Mouse (Mus musculus): ENCODE data around the gene Manba. TPM values are rescaled to one million over a fixed set of nuclear protein-coding genes. Genes with fewer than 3 reads are reported as not detected.

Manba gene
- total RNA-seq, 2 experiments from 2014 or later = 18.0 to 19.3 TPM

DNA sequence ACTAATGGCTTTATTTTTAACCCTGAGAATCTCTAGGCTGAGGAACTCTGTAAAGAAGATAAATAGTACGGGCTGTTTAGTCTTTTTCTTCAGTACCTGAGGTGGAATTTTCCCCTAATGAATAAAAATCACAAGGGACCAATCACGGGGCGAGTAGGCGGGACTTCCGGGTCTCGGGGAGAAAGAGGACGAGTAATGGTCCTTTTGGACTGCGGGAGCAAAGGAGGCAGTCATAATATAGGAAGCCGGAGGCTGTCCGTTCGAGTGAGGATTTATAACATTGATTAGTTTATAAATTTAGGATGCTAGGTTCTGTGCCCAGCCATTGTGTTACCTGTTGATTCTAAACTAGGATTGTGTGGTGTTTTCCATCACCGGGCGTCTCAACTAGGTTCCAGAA is 86.1 kb downstream of the Manba start:
- DNase-seq = no peak
- intact Hi-C loops (cut with DNase I) = no loop called here

DNA sequence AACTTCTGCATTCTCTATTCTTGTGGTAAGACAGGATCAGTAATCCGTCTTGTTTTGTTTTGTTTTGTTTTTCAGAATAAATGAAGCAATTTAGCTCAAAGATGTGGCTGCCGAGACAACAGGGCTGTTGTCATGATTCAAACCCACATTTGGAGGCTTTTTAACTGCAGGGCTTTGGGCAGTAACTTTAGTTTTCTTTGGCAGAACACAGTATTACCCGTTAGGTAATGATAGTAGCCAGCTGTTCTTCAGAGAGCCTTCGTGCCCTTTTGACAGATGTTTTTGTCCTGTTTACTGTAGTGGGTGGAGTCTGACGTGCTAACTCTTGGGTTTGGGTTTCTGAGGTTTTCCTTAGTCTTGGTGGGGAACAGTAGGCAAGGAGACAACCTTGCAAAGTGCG is 87.6 kb downstream of the Manba start:
- peak in 1 of 2 experiments; percentile 21 for DNase-seq

DNA sequence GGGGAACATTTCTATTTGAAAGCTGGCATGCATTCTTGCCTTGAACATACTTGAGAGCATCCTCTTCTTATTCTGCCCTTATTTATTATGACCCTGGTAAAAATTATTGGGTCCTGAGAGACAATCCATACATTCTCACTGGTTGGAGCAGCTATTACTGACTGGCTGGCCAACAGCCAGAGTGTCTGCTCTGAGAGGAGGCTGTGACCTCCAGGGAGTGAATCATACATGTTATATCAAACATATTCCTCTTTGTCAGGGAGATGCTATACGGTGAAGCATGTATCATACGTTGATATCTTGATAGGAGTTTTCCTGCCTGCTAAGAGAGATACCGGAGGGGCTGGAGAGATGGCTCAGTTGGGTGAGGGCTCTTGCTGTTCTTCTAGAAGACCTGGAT is 89.7 kb downstream of the Manba start:
- intact Hi-C loops (cut with DNase I) = no loop called here
- no peak for DNase-seq

More for the DNA sequence above, 87.6 kb downstream of the Manba start:
- intact Hi-C loops (cut with DNase I) = no loop called here

DNA sequence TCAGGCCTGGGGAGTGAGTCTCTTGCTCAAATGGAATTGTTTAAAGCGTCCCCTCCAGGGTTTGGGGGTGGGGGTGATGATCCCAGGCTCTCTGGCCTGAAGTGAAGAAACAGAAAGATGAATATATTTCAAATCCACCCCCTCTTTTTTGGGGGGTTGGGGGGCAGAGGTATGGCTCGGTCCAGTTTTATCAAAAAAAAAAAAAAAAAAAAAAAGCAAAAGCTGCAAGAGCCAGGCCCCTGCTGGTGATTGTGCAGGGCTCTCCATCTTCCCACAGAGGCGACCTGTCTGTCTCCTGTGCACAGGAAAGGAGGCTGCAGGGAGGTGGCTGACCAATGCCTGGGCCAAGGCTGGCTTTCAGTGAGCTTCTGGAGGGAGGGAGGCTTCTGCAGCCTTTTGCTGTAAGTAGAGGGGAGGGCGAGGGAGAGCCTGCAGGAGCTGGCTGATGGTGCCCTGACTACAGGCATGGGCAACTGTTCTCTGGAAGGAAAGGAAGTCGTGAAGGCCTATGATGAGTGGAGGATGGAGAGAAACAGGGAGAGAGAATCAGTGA is 93.3 kb downstream of the Manba start:
- intact Hi-C loops (cut with DNase I) = no loop called here
- DNase-seq = no peak

DNA sequence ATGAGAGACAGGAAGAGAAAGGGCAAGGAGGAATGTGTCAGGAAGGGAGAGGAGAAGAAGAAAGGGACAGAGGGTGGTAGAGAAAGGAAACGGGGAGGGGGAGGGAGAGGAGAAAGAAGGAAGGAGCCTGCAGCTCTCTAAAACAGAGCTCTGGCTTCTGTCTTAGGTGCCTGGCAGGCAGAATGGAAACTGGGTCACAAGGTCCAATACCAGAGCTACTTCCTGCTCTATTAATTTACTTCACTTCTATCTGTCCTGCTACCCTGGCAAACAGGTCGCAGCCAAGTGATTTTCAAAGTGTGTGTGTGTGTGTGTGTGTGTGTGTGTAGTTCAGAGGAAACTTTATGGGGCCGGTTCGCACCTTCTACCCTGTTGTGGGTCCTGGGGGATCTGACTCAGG is 93.8 kb downstream of the Manba start:
- DNase-seq = peak; percentile 42 to 54
- intact Hi-C loops (cut with DNase I) = no loop called here

DNA sequence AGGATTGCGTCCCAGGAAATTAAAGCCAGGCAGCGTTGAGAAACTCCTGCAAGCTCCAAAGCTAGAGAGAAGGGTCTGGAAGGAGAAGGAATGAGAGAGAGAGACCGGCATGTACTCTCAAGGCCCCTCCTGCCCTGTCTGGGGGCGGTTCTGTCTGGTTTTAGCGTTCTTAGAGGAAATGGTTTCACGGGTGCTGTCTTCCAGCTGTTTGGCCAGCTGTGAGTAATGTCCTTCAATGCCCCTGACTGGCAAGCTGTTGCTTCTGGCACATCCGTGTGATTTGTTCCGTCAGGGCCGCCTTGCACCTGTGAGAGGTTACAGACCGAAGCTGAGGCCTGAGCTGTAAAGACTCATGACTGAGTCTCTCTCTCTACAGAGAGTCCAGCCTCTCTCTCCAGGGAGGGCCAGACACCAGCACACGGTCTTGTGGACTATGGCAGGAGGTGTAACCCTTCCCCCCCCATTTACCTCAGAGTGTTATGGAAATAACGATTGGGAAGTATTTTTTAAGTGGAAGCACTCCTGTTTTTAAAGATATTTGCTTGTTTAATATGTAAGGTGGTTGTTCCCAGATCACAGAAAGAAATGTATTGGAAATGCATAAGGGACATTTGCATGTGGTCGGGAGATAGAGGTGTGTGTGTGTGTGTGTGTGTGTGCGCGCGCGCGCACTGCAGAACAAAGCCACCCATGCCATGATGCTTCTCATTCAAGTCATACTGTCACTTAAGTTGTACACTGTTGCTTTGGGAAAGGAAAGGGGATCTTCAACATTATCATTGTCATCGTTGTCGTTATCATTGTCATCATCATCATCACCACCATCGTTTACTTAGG is 95.2 kb downstream of the Manba start:
- peak; percentile 52 to 55 for DNase-seq
- intact Hi-C loops (cut with DNase I) = loop anchor here (5.0 to 10.0 kb wide), 2 partner anchors 116 to 152 kb away; no protein-coding TSS in a partner anchor

DNA sequence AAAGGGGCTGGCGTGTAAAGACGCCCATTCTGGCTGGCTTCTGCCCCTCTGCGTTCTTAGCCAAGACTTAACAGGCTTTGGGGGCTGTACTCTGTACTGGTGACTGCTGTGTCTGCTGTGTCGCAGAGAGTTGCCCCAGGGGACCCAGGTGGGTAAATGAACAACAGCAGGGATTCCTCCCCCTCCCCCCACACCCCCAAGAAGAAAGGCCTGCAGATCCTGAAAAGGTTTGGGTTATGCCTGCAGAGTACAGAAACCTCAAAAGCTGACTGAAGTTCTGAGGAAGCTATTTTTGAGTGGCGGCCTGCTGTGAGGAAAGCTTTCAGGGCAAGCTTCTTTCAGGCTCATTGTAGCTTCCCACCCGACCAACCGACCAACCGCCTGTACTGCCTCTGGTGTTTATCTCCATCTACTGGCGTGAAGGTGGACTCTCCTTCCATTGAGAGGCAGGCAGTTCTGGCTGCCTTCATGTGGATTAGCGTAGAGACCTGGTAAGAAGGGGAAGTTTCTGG is 96.3 kb downstream of the Manba start:
- intact Hi-C loops (cut with DNase I) = loop anchor here (2.0 to 10.0 kb wide), 3 partner anchors 117 to 179 kb away; no protein-coding TSS in a partner anchor
- DNase-seq = peak; percentile 33 to 48

DNA sequence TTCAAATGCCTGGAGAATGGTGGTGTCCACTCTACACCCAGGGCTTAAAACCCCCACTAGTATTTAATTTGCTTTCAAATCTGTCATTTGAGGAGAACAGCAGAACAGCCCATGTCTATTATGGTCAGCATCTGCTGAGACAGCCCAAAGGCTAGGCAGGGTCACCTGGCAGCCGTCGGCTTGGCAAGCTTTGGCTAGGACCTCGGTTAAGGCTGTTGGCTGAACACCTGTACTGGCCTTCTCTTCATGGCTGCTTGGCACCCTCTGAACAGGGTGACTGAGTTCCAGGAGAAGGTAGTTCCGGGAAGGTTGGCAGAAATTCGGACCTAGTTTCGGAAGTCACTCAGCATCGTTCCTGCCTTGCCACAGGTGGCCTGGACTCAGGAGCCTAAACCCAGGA is 96.8 kb downstream of the Manba start:
- no peak for DNase-seq
- intact Hi-C loops (cut with DNase I) = loop anchor here (2.0 to 10.0 kb wide), 3 partner anchors 117 to 179 kb away; no protein-coding TSS in a partner anchor

DNA sequence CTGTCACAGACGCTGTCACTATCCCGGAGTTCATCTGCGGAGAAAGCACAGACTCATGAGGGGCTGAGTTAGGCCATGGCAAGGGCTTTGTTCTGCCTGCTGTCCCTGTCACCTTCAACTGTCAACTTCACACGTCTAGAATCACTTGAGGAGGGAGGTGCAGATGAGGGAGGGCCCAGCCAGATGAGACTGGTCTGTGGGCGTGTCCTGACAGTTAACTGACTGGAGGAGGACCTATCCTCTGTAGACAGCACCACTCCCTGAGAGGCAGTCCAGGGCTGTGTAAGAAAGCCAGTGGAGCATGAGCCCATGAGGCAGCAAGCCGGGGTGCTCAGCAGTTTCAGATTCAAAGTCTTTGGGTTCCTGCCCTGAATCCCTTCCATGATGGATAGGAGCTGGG is 100.1 kb downstream of the Manba start:
- intact Hi-C loops (cut with DNase I) = loop anchor here (10.0 kb wide), 1 partner anchor 121 kb away; no protein-coding TSS in a partner anchor
- peak; percentile 33 to 52 for DNase-seq

DNA sequence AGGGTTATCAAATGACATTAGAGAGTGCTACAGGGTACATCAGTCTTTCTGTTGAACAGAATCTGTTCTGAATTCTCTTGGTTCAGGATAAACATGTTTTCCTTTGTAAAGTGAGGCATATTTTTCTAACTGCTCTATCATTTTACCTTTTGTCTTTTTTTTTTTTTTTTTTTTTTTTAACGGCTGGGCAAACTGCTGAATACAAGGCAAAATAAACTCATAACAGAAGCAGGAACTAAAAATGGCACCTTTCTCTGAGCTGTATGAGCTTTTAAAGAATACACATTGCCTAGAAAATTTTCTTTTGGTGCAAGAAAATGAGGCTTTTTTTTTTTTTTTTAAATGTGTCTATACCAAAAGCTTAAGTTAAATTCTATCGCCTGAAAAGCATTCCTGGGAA is 100.6 kb downstream of the Manba start:
- no peak for DNase-seq
- intact Hi-C loops (cut with DNase I) = loop anchor here (10.0 kb wide), 1 partner anchor 121 kb away; no protein-coding TSS in a partner anchor

DNA sequence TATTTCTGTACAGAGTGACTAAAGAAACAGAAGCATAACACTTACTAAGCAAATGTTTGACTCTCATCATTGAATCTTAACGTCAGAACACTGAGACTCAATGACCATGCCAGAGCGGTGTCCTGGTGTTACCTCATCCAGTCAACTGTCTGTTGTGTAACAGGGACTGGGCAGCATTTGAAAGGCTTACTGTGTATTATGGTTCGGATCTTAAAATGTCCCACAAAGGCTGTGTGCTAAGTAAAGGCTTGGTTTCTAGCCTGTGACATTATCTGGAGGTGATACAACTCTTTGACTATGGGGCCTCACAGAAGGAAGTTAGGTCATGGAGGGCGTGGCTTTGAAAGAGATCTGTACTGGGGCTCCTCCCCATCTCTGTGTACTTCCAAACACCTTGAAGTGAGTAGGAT is 101.1 kb downstream of the Manba start:
- intact Hi-C loops (cut with DNase I) = loop anchor here (10.0 kb wide), 1 partner anchor 122 kb away; no protein-coding TSS in a partner anchor
- DNase-seq = no peak

DNA sequence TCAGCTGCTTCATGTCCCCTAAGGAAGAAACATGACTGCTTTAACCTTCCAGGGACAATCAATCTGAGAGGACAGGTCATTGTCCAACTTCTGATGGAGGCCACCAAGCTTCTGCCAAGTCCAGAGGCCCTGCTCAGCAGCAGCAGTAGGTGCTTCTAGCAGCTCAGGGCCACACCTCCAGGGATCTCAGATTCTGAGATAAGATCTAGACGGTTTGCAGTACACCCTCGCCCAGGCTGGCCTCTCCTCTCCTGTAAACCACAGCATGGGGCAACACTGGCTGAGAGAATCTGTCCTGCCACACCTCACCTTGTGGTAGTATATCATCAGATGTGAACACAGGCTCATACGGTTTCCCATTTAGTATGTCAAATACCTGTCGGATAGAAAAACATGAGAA is 105.1 kb downstream of the Manba start:
- intact Hi-C loops (cut with DNase I) = no loop called here

DNA sequence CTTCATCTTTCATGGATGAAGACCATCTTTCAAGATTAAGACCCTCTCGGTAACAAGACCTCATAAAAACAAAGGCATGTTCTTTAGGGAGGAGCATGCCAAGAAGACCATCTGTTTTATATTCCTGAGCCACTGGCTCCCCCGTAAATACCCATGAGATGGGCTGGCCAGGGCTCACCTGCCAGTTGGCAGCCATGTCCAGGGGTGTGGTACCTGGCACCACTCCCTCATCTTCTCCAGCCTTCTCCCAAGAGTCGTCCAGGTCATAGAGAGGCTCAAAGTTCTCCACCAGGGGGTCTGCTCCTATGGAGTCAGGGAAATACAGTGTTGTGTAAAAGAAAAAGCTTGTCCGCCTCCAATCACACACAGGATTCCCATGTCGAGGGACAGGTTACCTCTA is 106.0 kb downstream of the Manba start:
- intact Hi-C loops (cut with DNase I) = no loop called here
- no peak for DNase-seq

More for the DNA sequence above, 105.1 kb downstream of the Manba start:
- DNase-seq = no peak

DNA sequence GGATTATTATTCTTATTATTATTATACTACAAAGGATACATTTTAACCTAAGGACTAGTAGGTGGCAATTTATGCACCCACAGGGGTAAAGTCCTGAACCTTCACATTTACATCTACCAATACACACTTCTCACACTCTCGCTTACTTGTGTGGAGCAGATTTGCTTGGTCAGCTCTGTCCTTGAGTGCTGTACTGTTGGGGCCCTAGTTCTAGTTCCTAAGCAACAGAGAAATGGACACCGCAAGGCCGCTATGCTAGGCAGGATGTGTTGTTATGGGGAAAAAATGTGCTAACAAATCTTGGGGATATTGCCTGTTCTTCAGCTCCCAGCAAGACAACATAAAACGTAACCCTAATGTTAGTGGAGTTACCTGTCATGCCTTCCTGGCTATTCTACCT is 106.6 kb downstream of the Manba start:
- no peak for DNase-seq
- intact Hi-C loops (cut with DNase I) = no loop called here

DNA sequence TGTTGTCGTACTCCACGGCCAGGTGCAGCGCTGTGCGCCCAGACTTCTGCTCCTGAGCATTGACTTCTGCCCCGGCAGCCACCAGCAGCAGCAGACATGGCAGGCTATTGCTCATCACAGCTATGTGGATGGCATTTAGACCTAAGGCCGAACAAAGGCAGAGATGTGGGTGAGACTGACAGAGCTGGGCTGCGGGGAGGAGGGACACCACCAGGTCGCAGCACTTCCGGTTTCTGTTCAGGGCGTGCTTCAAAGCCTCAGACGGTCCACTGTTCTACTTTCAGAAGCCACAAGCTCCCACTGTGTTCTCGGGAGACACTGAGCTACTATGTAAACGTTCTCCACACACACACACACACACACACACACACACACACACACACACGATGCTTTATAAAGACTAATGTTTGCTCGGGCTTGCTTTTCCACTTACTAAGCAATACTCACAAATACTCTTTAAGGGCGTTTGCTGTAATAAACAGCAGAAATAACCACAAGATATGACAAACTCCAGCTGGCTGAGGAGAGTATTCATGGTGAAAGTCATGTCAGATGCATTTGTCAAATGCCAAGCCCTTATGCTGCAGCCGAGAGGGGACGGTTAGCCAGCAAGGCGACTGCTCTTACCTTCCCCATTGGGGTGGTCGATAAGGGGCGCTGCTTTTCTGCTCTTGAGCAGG is 109.0 kb downstream of the Manba start:
- DNase-seq = no peak
- intact Hi-C loops (cut with DNase I) = no loop called here

DNA sequence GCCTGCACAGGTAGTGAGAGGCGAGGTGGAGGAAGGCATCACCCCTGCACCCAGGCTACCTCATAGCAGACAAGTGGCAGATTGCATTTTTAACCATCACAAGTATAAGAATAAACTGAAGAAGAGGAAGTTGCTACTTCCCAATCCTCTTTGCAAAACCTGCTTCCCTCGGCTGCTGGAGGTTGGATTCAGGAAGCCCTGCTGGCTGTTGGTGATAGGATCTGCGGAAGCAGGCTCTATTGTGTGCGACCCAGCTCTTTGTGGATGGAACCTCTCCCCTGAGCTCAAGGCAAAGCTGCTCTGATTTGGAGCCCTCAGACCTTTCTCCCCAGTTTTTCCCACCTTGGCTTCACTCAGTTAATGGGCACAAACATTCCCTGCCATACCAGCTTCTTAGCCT is 111.6 kb downstream of the Manba start:
- intact Hi-C loops (cut with DNase I) = no loop called here

DNA sequence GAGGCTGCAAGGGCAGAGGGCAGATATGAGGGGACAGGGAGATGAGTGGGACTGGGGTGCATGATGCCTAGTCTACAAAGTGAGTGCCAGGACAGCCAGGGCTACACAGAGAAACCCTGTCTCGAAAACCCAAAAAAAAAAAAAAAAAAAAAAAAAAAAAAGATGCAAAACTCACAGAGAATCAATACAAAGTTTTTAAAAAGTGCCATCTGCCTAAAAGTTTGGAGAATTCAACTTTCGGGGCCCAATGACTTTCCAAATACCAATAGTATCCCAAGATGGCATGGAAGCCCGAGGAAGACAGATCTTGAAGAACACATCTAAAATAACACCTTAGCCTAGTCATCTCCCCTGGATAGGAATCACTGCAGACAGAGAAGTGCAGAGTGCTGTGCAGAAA is 112.9 kb downstream of the Manba start:
- intact Hi-C loops (cut with DNase I) = no loop called here
- DNase-seq = no peak

More for the DNA sequence above, 111.6 kb downstream of the Manba start:
- DNase-seq = peak; percentile 35 to 39

DNA sequence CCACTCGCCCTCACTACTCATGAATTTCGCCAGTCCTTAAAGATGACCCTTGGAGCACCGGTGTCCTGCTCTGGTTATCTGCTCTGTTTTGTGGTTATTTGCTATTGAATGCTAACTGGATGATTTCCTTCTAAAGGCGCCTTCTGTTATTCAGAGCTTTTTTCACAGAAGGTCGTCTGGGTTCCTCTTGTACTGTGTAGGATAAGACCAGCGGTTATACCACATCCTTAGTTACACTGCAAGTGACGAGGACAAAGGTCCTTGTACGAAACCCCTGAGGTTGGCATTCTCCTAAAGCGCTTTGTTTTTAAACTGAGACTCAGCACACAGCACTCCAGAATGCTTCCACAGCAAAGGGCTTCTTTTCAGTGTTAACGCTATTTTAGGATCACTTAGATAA is 117.3 kb downstream of the Manba start:
- intact Hi-C loops (cut with DNase I) = loop anchor here (5.0 kb wide), 1 partner anchor 110 kb away; no protein-coding TSS in a partner anchor

DNA sequence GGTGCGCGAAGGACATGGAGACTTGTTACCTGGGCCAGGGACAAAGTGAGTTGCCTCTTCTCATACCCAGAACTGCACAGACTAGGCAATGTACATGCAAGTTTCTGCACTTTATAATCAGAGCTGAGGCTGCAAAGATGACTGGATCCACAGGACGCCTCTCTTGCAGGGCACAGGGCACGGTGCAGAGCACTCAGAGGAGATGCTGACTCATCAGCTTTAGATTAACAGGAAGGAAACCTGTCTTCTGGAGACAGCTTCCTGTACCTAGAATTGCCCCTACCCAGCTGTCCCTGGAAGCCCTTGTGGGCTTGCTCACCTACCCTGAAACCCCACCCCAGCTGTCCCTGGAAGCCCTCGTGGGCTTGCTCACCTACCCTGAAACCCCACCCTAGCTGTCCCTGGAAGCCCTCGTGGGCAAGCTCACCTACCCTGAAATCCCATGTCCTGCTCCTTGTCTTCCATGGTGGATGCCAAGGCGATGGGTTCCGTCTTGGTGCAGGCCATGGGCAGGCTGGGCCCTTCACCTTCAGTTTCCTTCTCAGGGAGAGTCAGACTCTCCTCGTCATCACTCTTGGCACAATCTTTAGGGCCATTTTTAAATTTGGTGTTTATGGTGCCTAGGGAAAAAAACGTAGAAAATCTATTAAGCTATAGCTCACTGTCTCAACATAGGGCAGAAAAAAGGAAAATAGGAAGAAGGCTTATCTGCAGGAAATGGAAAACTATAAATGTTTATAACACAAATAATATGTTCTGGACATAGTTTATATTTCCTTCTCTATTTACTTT is 119.4 kb downstream of the Manba start:
- DNase-seq = no peak
- intact Hi-C loops (cut with DNase I) = loop anchor here (5.0 kb wide), 2 partner anchors 87 to 107 kb away; partner anchors contain the start of gene Nfkb1

More for the DNA sequence above, 117.3 kb downstream of the Manba start:
- no peak for DNase-seq

DNA sequence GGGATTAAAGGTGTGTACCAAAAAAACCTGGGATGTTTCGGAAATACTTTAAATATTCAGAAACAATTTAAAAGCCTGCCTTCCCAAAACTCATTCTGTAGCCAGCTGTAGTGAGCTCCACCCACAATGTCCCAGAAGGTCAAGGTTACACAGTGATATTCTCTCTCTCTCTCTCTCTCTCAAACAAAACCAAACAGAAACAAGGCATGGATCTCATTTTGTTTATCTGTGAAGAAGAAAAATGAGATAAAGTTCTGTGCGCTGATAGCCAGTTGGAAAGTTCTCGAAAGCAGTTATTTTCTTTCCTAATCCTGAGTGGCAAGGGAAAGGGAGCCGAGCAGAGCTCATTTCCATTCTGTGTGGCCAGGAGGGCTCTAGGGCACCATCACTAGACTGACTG is 120.1 kb downstream of the Manba start:
- intact Hi-C loops (cut with DNase I) = loop anchor here (5.0 kb wide), 1 partner anchor 87 kb away; the partner anchor contains the start of gene Nfkb1
- no peak for DNase-seq
